Mouse (Mus musculus): ENCODE data around the gene Sept9.

DNA sequence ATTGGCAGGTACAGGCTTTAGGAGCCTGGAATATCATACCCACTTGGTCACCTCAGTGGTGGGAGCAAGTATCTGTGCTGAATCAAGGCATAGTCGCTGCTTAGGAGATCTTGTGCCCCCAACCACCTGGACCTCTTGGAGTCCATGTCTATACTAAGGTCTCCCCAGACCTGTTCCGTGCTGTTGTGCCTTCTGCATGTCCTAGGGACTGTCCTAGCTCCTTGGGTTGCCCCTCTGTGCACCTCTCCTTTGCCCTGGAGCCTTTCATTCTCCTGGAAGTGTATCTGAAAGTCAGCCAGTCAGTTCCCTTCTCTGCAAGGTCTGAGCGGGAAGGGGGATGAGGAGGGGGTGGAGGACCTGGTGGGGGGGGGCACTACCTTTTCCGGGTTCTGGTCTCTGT lies 68.4 kb downstream of the Sept9 start:
- TF ChIP-seq POLR2A (IDR thresholded peaks at IDR 0.05; ENCODE audit: low read depth, low read length) (no peak), CTCF (IDR thresholded peaks at IDR 0.05; ENCODE audit: extremely low read depth, insufficient read depth, insufficient read length, insufficient replicate concordance) (no peak)
